Mouse (Mus musculus) liver, postnatal 0 days (tissue): ENCODE results near the gene Olfr1026.

Source experiments
- CTCF ChIP-seq: sonication (generic); IDR thresholded peaks from 2 replicates; pipeline ENCODE4 v1.5.1; 2016; ENCODE audit warnings: antibody characterized with exemption, low read depth
- EP300 ChIP-seq: IDR thresholded peaks from 2 replicates; pipeline ENCODE4 v1.6.1; 2016; ENCODE audit warnings: antibody characterized with exemption, low read depth, mild to moderate bottlenecking

GRCm38 (mm10) chr2:85885340-85885739 lies 36.0 kb upstream of the Olfr1026 start, which contains the start of gene Olfr1023:
- TF ChIP-seq CTCF (no peak), EP300 (no peak)
